Mouse (Mus musculus) liver, adult 2 months (tissue): ENCODE measurements around the gene Foxb1.

Source experiments
- CTCF ChIP-seq: fragments of 200-500 bp; IDR thresholded peaks from 2 replicates; pipeline ENCODE4 v1.5.1; 2011; ENCODE audit warnings: low read depth, low read length, control low read depth
- POLR2A ChIP-seq: fragments of 200-500 bp; IDR thresholded peaks from 2 replicates; pipeline ENCODE4 v1.6.1; 2011; ENCODE audit warnings: low read length, control low read depth; ENCODE audit not compliant: insufficient read depth; ENCODE audit errors: extremely low read depth

GRCm38 (mm10) chr9:69769091-69769948 lies 8.6 kb upstream of the Foxb1 start:
- TF ChIP-seq CTCF (no peak), POLR2A (no peak)
